Mouse (Mus musculus) embryo, embryonic 10.5 days (tissue): Measurements from ENCODE around the gene D630036H23Rik.
"Not testable (repeated sequence)": the region's sequence is repeated elsewhere in the genome, so short reads cannot be mapped to it uniquely, and the experiment has no call there.

Source experiments
- DNase-seq: peaks from one replicate; pipeline ENCODE4 v3.0.0-alpha.2; 2015; ENCODE audit warnings: low spot score

D630036H23Rik gene

GRCm38 (mm10) chr12:36381441-36382340 is at the start of gene D630036H23Rik, which contains the start of gene Ispd:
D630036H23Rik (minus strand) TSS chr12:36382181.
Ispd (plus strand) TSS chr12:36381450.
- peak; percentile 85 for DNase-seq

- DNase-seq = peak; percentile 47
Observed at GRCm38 (mm10) chr12:36426163-36427045, 44.4 kb upstream of the D630036H23Rik start.

GRCm38 (mm10) chr12:36425258-36425657 is 43.3 kb upstream of the D630036H23Rik start:
- peak; percentile 18 for DNase-seq

- DNase-seq = peak; percentile 38
Observed at GRCm38 (mm10) chr12:36423677-36424076, 41.7 kb upstream of the D630036H23Rik start.

GRCm38 (mm10) chr12:36395115-36395514 is 13.1 kb upstream of the D630036H23Rik start:
- no peak for DNase-seq

GRCm38 (mm10) chr12:36386991-36387390 is 5.0 kb upstream of the D630036H23Rik start:
- DNase-seq = no peak

- no peak for DNase-seq
Observed at GRCm38 (mm10) chr12:36385386-36385785, 3.4 kb upstream of the D630036H23Rik start.

GRCm38 (mm10) chr12:36380806-36381205 is 1.2 kb downstream of the D630036H23Rik start:
- DNase-seq = peak; percentile 53

- DNase-seq = peak; percentile 70
Observed at GRCm38 (mm10) chr12:36380254-36380653, 1.7 kb downstream of the D630036H23Rik start.

GRCm38 (mm10) chr12:36376391-36376790 is 5.6 kb downstream of the D630036H23Rik start:
- DNase-seq = not testable (repeated sequence)

- DNase-seq = peak; percentile 2
Observed at GRCm38 (mm10) chr12:36373237-36373998, 8.6 kb downstream of the D630036H23Rik start.

GRCm38 (mm10) chr12:36364013-36364412 is 18.0 kb downstream of the D630036H23Rik start:
- no peak for DNase-seq

- no peak for DNase-seq
Observed at GRCm38 (mm10) chr12:36360693-36361092, 21.3 kb downstream of the D630036H23Rik start.

- no peak for DNase-seq
Observed at GRCm38 (mm10) chr12:36360064-36360463, 21.9 kb downstream of the D630036H23Rik start.

- DNase-seq = peak; percentile 10
Observed at GRCm38 (mm10) chr12:36344131-36344530, 37.9 kb downstream of the D630036H23Rik start.

GRCm38 (mm10) chr12:36333837-36334281 is 48.1 kb downstream of the D630036H23Rik start:
- no peak for DNase-seq

- DNase-seq = no peak
Observed at GRCm38 (mm10) chr12:36332676-36333075, 49.3 kb downstream of the D630036H23Rik start.
